Mouse (Mus musculus): Measurements from ENCODE around the gene Stbd1. TPM values are rescaled to one million over a fixed set of nuclear protein-coding genes. Genes with fewer than 3 reads are reported as not detected.

Gene Stbd1
- 8.3 and 8.7 TPM in 2 replicates for polyA plus RNA-seq (2014; fragmentation: Nextera tagmentation; extraction: Ambion mirVana)

DNA sequence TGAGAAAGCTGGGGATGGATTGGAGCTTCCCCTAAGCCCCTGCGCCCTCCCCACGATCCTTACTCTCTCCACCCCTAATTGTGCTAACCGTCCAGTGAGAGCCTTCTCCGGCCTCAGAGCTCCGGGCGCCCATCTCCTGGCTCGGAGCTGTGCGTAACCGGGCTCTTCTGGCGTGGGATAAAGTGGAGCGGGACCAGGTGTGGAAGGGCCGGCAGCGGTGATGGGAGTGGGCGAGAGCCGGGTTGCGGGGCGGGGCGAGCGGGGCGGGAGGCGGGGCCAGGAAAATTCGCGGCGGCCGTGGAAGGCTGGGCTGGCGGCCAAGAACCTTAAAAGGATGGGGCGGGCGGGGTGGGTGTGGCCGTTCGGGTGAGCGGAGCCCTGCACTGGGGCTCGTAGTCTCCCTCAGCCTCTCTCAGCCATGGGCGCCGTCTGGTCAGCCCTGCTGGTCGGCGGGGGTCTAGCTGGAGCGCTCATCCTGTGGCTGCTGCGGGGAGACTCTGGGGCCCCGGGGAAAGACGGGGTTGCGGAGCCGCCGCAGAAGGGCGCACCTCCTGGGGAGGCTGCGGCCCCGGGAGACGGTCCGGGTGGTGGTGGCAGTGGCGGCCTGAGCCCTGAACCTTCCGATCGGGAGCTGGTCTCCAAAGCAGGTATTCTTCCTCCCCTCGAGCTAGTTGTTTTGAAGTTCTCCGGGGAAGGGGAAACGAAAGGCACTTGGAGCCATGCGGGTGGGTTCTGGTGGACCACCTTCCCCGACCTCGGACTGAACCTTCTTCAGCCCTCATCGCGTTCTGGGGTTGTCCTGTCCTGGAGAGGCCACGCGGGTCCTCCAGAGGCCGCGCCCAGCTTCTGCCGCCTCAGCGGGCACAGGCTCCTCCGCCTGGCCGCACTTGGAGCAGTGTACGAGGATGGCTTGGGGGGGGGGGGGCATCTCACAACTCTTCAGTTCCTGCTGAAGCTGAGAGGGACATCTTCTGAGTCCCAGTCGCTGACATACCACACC is at the start of gene Stbd1:
Gene Stbd1 (plus strand): TSS at position 351 of the 1,000 bp plus-strand sequence.
- H3K9ac ChIP-seq (ENCODE audit: low read depth, low read length): peak within 1 kb of the TSS; percentile 62
- WGBS: 1% methylated on average over 60 of the region's 69 CpGs
- no peaks in the 10 kb centered on the region for H3K4me1 ChIP-seq (replicated peaks; ENCODE audit: control insufficient read depth, insufficient read depth, low read length)
- peaks cover 3% of the 10 kb centered on the region; the same call in 1 of the 2 replicates for H3K27me3 ChIP-seq (ENCODE audit: control insufficient read depth, insufficient read depth, low read length)
- no peak within 1 kb of the TSS for H3K27ac ChIP-seq (ENCODE audit: low read depth, low read length)
- DNase-seq (ENCODE audit: low spot score) (peak; percentile 83), ATAC-seq (ENCODE audit: low FRiP score) (peak; percentile 95)
- peak within 1 kb of the TSS; percentile 62 for H3K4me3 ChIP-seq (ENCODE audit: low read depth, low read length)
- H3K4me2 ChIP-seq (replicated peaks; ENCODE audit: low read depth, low read length): peak within 1 kb of the TSS; percentile 96
- no peaks in the 10 kb centered on the region for H3K36me3 ChIP-seq (ENCODE audit: control insufficient read depth, insufficient read depth, low read length)
- no peaks in the 10 kb centered on the region for H3K9me3 ChIP-seq (ENCODE audit: control insufficient read depth, low read length)

DNA sequence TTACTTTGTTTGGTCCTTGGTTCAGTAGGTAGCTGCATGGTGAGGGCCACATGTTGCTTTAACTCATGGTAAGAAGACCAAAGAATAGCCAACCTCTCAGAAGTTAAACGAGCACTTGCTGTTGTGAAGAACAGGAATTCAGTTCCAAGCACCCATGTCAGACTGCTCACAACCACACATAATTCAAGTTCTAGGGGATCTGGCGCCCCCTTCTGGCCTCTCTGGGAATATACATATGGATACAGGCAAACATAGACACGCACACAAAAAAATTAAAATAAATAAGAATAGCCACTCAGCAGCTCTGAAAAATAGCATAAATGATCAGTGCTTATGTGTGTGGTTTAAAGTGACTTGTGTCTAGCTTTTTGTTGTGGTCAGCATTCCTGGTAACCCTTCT is 48.9 kb upstream of the Stbd1 start:
- Histone ChIP-seq H3K4me3 (ENCODE audit: low read depth, low read length) (no peak overlapping the region), H3K9me3 (ENCODE audit: control insufficient read depth, low read length) (0 out of 2 replicates have a peak, but pooled peaks cover 3% of the 10 kb centered on the region), H3K27me3 (ENCODE audit: control insufficient read depth, insufficient read depth, low read length) (no peaks in the 10 kb centered on the region), H3K36me3 (ENCODE audit: control insufficient read depth, insufficient read depth, low read length) (no peaks in the 10 kb centered on the region), H3K4me2 (replicated peaks; ENCODE audit: low read depth, low read length) (no peak overlapping the region), H3K9ac (ENCODE audit: low read depth, low read length) (no peak overlapping the region), H3K4me1 (replicated peaks; ENCODE audit: control insufficient read depth, insufficient read depth, low read length) (no peaks in the 10 kb centered on the region), H3K27ac (ENCODE audit: low read depth, low read length) (no peak overlapping the region)
- peak; percentile 6 for DNase-seq (ENCODE audit: low spot score)
- no peak for ATAC-seq (ENCODE audit: low FRiP score)
- 70% methylated on average over 3 of the region's 3 CpGs for WGBS

DNA sequence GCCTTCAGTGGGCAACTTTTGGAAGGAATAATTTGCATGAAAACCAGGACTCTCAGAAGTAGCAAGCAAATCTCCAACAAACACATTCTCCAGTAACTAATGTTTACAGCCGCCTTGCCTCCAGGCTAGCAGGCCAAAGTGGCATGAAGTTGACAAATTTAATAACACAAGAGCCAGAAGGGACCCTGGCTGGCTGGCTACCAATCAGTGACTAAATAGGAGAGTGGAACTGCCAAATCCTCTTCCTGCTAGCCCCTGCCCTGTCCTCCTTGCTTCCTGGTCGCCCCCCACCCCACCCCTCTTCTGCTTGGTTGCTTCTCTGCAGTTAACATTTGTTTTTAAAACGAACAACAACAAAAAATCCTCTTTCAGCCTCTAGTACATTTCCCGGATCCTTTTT is 48.4 kb upstream of the Stbd1 start:
- DNase-seq (ENCODE audit: low spot score): no peak

DNA sequence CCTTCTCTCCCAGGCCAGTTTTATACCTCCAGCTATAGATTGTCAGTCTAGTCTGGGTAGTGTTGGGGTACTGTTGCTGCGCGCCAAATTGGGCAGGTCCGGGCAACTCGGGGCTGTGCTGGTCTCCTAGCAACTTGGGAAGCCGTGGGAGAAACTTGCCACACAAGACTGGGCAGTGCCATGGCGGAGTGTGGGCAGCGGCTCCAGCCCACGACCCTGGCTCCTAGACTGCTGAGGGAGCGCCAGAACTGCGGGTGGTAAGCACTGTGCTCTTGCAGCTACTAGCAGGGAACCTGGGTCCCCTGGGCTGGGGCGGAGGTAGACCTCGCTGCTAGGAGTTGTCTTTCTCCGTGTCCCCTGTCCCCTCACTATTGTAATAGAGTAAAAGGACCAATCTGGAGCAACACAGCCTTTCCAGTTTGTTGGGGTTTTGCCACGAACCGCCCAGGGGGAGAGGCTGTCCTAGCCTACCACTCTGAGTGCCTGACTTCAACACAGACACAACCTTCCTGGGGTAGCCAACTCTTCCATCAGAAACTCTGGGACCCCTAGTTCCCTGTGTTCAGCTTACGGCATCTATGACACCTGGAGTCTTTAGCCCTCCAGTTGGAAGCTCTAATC is 47.8 kb upstream of the Stbd1 start, which contains the start of gene Fam47e:
Gene Fam47e (plus strand): TSS at position 179 of the 621 bp plus-strand sequence.
- Histone ChIP-seq H3K4me1 (replicated peaks; ENCODE audit: control insufficient read depth, insufficient read depth, low read length) (no peaks in the 10 kb centered on the region), H3K9me3 (ENCODE audit: control insufficient read depth, low read length) (0 out of 2 replicates have a peak, but pooled peaks cover 3% of the 10 kb centered on the region), H3K36me3 (ENCODE audit: control insufficient read depth, insufficient read depth, low read length) (no peaks in the 10 kb centered on the region), H3K27me3 (ENCODE audit: control insufficient read depth, insufficient read depth, low read length) (no peaks in the 10 kb centered on the region), H3K9ac (ENCODE audit: low read depth, low read length) (no peak within 1 kb of the TSS), H3K4me3 (ENCODE audit: low read depth, low read length) (no peak within 1 kb of the TSS), H3K4me2 (replicated peaks; ENCODE audit: low read depth, low read length) (no peak within 1 kb of the TSS), H3K27ac (ENCODE audit: low read depth, low read length) (no peak within 1 kb of the TSS)
- 73% methylated on average over 16 of the region's 16 CpGs for WGBS
- no peak for DNase-seq (ENCODE audit: low spot score)
- ATAC-seq (ENCODE audit: low FRiP score): no peak

More for the DNA sequence above, 48.4 kb upstream of the Stbd1 start:
- no peak for ATAC-seq (ENCODE audit: low FRiP score)
- Histone ChIP-seq H3K36me3 (ENCODE audit: control insufficient read depth, insufficient read depth, low read length) (no peaks in the 10 kb centered on the region), H3K4me3 (ENCODE audit: low read depth, low read length) (no peak overlapping the region), H3K9me3 (ENCODE audit: control insufficient read depth, low read length) (0 out of 2 replicates have a peak, but pooled peaks cover 3% of the 10 kb centered on the region), H3K9ac (ENCODE audit: low read depth, low read length) (no peak overlapping the region), H3K4me1 (replicated peaks; ENCODE audit: control insufficient read depth, insufficient read depth, low read length) (no peaks in the 10 kb centered on the region), H3K4me2 (replicated peaks; ENCODE audit: low read depth, low read length) (no peak overlapping the region), H3K27me3 (ENCODE audit: control insufficient read depth, insufficient read depth, low read length) (no peaks in the 10 kb centered on the region), H3K27ac (ENCODE audit: low read depth, low read length) (no peak overlapping the region)
- WGBS: 83% methylated on average over 4 of the region's 4 CpGs

DNA sequence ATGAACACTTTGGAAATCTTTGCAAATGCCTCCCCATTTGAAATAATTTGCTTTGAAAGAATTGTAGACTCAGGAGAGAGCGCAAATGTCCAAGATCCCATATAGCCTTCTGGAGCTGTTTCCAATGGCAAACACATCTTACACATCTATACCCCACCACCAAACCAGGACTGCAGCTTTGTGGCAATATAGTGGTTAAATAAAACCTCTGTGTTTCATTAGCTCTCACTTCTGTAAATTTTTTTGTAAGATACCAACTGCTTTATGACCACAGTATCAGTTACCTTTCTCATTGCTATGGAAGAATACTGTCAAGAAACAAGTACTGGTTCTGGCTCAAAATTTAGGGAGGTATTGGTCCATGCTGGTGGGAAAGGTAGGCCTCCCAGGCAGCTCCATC is 46.9 kb upstream of the Stbd1 start:
- Histone ChIP-seq H3K36me3 (ENCODE audit: control insufficient read depth, insufficient read depth, low read length) (no peaks in the 10 kb centered on the region), H3K27ac (ENCODE audit: low read depth, low read length) (no peak overlapping the region), H3K9me3 (ENCODE audit: control insufficient read depth, low read length) (0 out of 2 replicates have a peak, but pooled peaks cover 3% of the 10 kb centered on the region), H3K9ac (ENCODE audit: low read depth, low read length) (no peak overlapping the region), H3K4me3 (ENCODE audit: low read depth, low read length) (no peak overlapping the region), H3K4me2 (replicated peaks; ENCODE audit: low read depth, low read length) (no peak overlapping the region), H3K27me3 (ENCODE audit: control insufficient read depth, insufficient read depth, low read length) (no peaks in the 10 kb centered on the region), H3K4me1 (replicated peaks; ENCODE audit: control insufficient read depth, insufficient read depth, low read length) (no peaks in the 10 kb centered on the region)
- WGBS: 94% methylated on average over 1 of the region's 1 CpGs
- DNase-seq (ENCODE audit: low spot score) (no peak), ATAC-seq (ENCODE audit: low FRiP score) (no peak)

DNA sequence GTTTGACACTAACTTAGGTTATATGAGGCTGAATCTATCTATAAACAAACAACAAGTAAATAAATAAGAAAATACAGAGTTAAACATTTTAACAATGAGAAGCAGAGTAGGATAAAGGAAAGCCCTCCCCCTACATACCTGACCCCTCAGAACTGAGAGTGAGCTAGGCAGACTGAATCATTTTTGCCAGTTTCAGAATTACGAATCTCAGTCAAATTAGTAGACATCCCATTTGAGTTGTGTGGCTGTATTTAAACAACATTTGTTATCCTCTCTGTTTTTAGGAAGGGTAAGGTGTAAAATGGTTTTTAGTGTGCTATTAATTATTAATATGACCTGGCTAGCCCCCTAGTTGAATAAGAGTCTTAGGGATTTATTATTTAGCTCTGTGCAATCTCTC is 45.3 kb upstream of the Stbd1 start:
- Histone ChIP-seq H3K9me3 (ENCODE audit: control insufficient read depth, low read length) (0 out of 2 replicates have a peak, but pooled peaks cover 3% of the 10 kb centered on the region), H3K9ac (ENCODE audit: low read depth, low read length) (no peak overlapping the region), H3K4me1 (replicated peaks; ENCODE audit: control insufficient read depth, insufficient read depth, low read length) (no peaks in the 10 kb centered on the region), H3K27me3 (ENCODE audit: control insufficient read depth, insufficient read depth, low read length) (no peaks in the 10 kb centered on the region), H3K27ac (ENCODE audit: low read depth, low read length) (no peak overlapping the region), H3K4me2 (replicated peaks; ENCODE audit: low read depth, low read length) (no peak overlapping the region), H3K36me3 (ENCODE audit: control insufficient read depth, insufficient read depth, low read length) (no peaks in the 10 kb centered on the region), H3K4me3 (ENCODE audit: low read depth, low read length) (no peak overlapping the region)
- DNase-seq (ENCODE audit: low spot score) (no peak), ATAC-seq (ENCODE audit: low FRiP score) (no peak)
- 98% methylated on average over 1 of the region's 1 CpGs for WGBS

- Histone ChIP-seq H3K36me3 (ENCODE audit: control insufficient read depth, insufficient read depth, low read length) (no peaks in the 10 kb centered on the region), H3K4me1 (replicated peaks; ENCODE audit: control insufficient read depth, insufficient read depth, low read length) (no peaks in the 10 kb centered on the region), H3K27ac (ENCODE audit: low read depth, low read length) (no peak overlapping the region), H3K4me2 (replicated peaks; ENCODE audit: low read depth, low read length) (no peak overlapping the region), H3K27me3 (ENCODE audit: control insufficient read depth, insufficient read depth, low read length) (no peaks in the 10 kb centered on the region), H3K4me3 (ENCODE audit: low read depth, low read length) (no peak overlapping the region), H3K9ac (ENCODE audit: low read depth, low read length) (no peak overlapping the region), H3K9me3 (ENCODE audit: control insufficient read depth, low read length) (no peaks in the 10 kb centered on the region)
- ATAC-seq (ENCODE audit: low FRiP score) (no peak), DNase-seq (ENCODE audit: low spot score) (no peak)
- WGBS: 90% methylated on average over 2 of the region's 2 CpGs
These were observed 42.6 kb upstream of the Stbd1 start for GRCm38 (mm10) chr5:92560201-92560600.

- H3K4me2 ChIP-seq (replicated peaks; ENCODE audit: low read depth, low read length): no peak overlapping the region
- no peaks in the 10 kb centered on the region for H3K4me1 ChIP-seq (replicated peaks; ENCODE audit: control insufficient read depth, insufficient read depth, low read length)
- no peak overlapping the region for H3K9ac ChIP-seq (ENCODE audit: low read depth, low read length)
- no peak for DNase-seq (ENCODE audit: low spot score)
- no peak overlapping the region for H3K4me3 ChIP-seq (ENCODE audit: low read depth, low read length)
- no peak for ATAC-seq (ENCODE audit: low FRiP score)
- no peak overlapping the region for H3K27ac ChIP-seq (ENCODE audit: low read depth, low read length)
- H3K27me3 ChIP-seq (ENCODE audit: control insufficient read depth, insufficient read depth, low read length): no peaks in the 10 kb centered on the region
- no peaks in the 10 kb centered on the region for H3K9me3 ChIP-seq (ENCODE audit: control insufficient read depth, low read length)
- 79% methylated on average over 13 of the region's 13 CpGs for WGBS
- H3K36me3 ChIP-seq (ENCODE audit: control insufficient read depth, insufficient read depth, low read length): no peaks in the 10 kb centered on the region
These were observed 40.8 kb upstream of the Stbd1 start for GRCm38 (mm10) chr5:92562002-92562401.

All from hindbrain, embryonic 11.5 days (tissue).